Mouse (Mus musculus) limb, embryonic 11.5 days (tissue): ENCODE results near the gene Ndufb10. TPM values are rescaled to one million over a fixed set of nuclear protein-coding genes. Genes with fewer than 3 reads are reported as not detected.
A peak's percentile ranks its signal among the peaks of the same experiment; 100 is the strongest.
"Not testable (repeated sequence)": the region's sequence is repeated elsewhere in the genome, so short reads cannot be mapped to it uniquely, and the experiment has no call there.

Experiments
- ATAC-seq: fragments of 200-750 bp; cut with Nextera tagmentation; 2 replicates; pipeline ENCODE4 v1.8.0; 2017; ENCODE audit warnings: low read depth; ENCODE audit not compliant: insufficient number of reproducible peaks, low FRiP score, low TSS enrichment
- DNase-seq: peaks from one replicate; pipeline ENCODE4 v3.0.0-alpha.2; 2015; ENCODE audit warnings: low spot score
- H3K27ac ChIP-seq: fragments of 300-500 bp; sonication (generic); replicated peaks from 2 replicates; pipeline ENCODE4 v1.5.1; 2014; ENCODE audit warnings: low read depth, mild to moderate bottlenecking, low read length
- H3K27me3 ChIP-seq: fragments of 300-500 bp; sonication (generic); 2 replicates; pipeline ENCODE4 v1.6.1; 2014; ENCODE audit warnings: mild to moderate bottlenecking, low read length, mixed read lengths; ENCODE audit not compliant: control insufficient read depth, insufficient read depth
- H3K36me3 ChIP-seq: fragments of 300-500 bp; sonication (generic); 2 replicates; pipeline ENCODE4 v1.6.1; 2014; ENCODE audit warnings: mild to moderate bottlenecking, low read length, moderate library complexity, mixed read lengths; ENCODE audit not compliant: control insufficient read depth, insufficient read depth
- H3K4me1 ChIP-seq: fragments of 300-500 bp; sonication (generic); 2 replicates; pipeline ENCODE4 v1.6.1; 2014; ENCODE audit warnings: low read length, mixed read lengths; ENCODE audit not compliant: control insufficient read depth, insufficient read depth
- H3K4me2 ChIP-seq: fragments of 300-500 bp; sonication (generic); 2 replicates; pipeline ENCODE4 v1.6.1; 2014; ENCODE audit warnings: low read depth, mild to moderate bottlenecking, moderate library complexity; ENCODE audit not compliant: severe bottlenecking
- H3K4me3 ChIP-seq: fragments of 300-500 bp; sonication (generic); 2 replicates; pipeline ENCODE4 v1.5.1; 2014; ENCODE audit warnings: low read depth, low read length
- H3K9ac ChIP-seq: fragments of 300-500 bp; sonication (generic); 2 replicates; pipeline ENCODE4 v1.6.1; 2014; ENCODE audit warnings: mild to moderate bottlenecking, low read length
- H3K9me3 ChIP-seq: fragments of 300-500 bp; sonication (generic); 2 replicates; pipeline ENCODE4 v1.6.1; 2016; ENCODE audit warnings: low read length; ENCODE audit not compliant: control insufficient read depth
- WGBS: fragments of 180-500 bp; shearing (Covaris S2); extraction: QIAGEN DNeasy Blood & Tissue Kit; methylation state at CpG from one replicate; pipeline ENCODE4 v1.1.7; 2014; 5-methylcytosine and 5-hydroxymethylcytosine counted together
- polyA plus RNA-seq: library from polyadenylated mRNA; unstranded; fragments of >200 nt; fragmentation: Nextera tagmentation; extraction: Ambion mirVana; gene quantifications from 2 replicates; pipeline ENCODE4 v1.2.1, GENCODE M21; 2014

Ndufb10 gene
- polyA plus RNA-seq, 1 experiment from 2014 or later, result 211 TPM

GRCm38 (mm10) chr17:24721383-24721955 is 2.8 kb downstream of the Ndufb10 start:
- not testable (repeated sequence) for ATAC-seq, H3K27me3 ChIP-seq, H3K9me3 ChIP-seq, H3K27ac ChIP-seq, DNase-seq, H3K4me1 ChIP-seq
- 63% methylated on average over 7 of the region's 7 CpGs for WGBS
- Histone ChIP-seq H3K36me3 (peaks cover 14% of the 10 kb centered on the region), H3K4me3 (peak overlapping the region; percentile 81), H3K4me2 (peak overlapping the region; percentile 60), H3K9ac (peak overlapping the region; percentile 43; the same call in 1 of the 2 replicates)

GRCm38 (mm10) chr17:24720616-24721015 is 3.7 kb downstream of the Ndufb10 start:
- DNase-seq, H3K27me3 ChIP-seq, H3K4me1 ChIP-seq, H3K27ac ChIP-seq, H3K9me3 ChIP-seq, ATAC-seq: not testable (repeated sequence)
- peak overlapping the region; percentile 90 for H3K9ac ChIP-seq
- H3K4me2 ChIP-seq, result peak overlapping the region; percentile 60
- WGBS, result under 1% methylated on average over 10 of the region's 11 CpGs
- peaks cover 14% of the 10 kb centered on the region for H3K36me3 ChIP-seq
- H3K4me3 ChIP-seq, result peak overlapping the region; percentile 81

- Histone ChIP-seq H3K27me3 (no peaks in the 10 kb centered on the region), H3K9me3 (no peaks in the 10 kb centered on the region), H3K9ac (peak overlapping the region; percentile 90), H3K4me1 (peaks cover 9% of the 10 kb centered on the region; the same call in 1 of the 2 replicates), H3K4me3 (peak overlapping the region; percentile 81), H3K4me2 (peak overlapping the region; percentile 60), H3K36me3 (peaks cover 14% of the 10 kb centered on the region), H3K27ac (peak overlapping the region; percentile 77)
- ATAC-seq (peak; percentile 96), DNase-seq (peak; percentile 99)
- WGBS, result under 1% methylated on average over 61 of the region's 61 CpGs
Measured at GRCm38 (mm10) chr17:24719494-24720222, 4.6 kb downstream of the Ndufb10 start.

GRCm38 (mm10) chr17:24718938-24719337 is 5.3 kb downstream of the Ndufb10 start:
- H3K4me1 ChIP-seq, H3K27ac ChIP-seq, H3K9me3 ChIP-seq, ATAC-seq, H3K27me3 ChIP-seq, DNase-seq: not testable (repeated sequence)
- 61% methylated on average over 5 of the region's 5 CpGs for WGBS
- peak overlapping the region; percentile 90 for H3K9ac ChIP-seq
- H3K36me3 ChIP-seq, result peaks cover 14% of the 10 kb centered on the region
- peak overlapping the region; percentile 81 for H3K4me3 ChIP-seq
- peak overlapping the region; percentile 53 for H3K4me2 ChIP-seq

GRCm38 (mm10) chr17:24717943-24718342 is 6.3 kb downstream of the Ndufb10 start, which contains the start of the genes Rnf151 and Rps2:
TSS of gene Rnf151 (minus strand) at chr17:24718063.
TSS of gene Rps2 (plus strand) at chr17:24718116.
- peaks cover 14% of the 10 kb centered on the region for H3K36me3 ChIP-seq
- ATAC-seq (no peak), DNase-seq (no peak)
- H3K27me3 ChIP-seq, result no peaks in the 10 kb centered on the region
- no peaks in the 10 kb centered on the region for H3K9me3 ChIP-seq
- no peak within 1 kb of the TSS for H3K27ac ChIP-seq
- peak within 1 kb of the TSS; percentile 81 for H3K4me3 ChIP-seq
- peaks cover 4% of the 10 kb centered on the region; the same call in 1 of the 2 replicates for H3K4me1 ChIP-seq
- WGBS, result 88% methylated on average over 4 of the region's 4 CpGs
- peak within 1 kb of the TSS; percentile 90; the same call in 1 of the 2 replicates for H3K9ac ChIP-seq
- peak within 1 kb of the TSS; percentile 53 for H3K4me2 ChIP-seq

- peaks cover 8% of the 10 kb centered on the region; the same call in 1 of the 2 replicates for H3K36me3 ChIP-seq
- H3K9me3 ChIP-seq, result no peaks in the 10 kb centered on the region
- H3K27ac ChIP-seq, result no peak overlapping the region
- H3K27me3 ChIP-seq, result no peaks in the 10 kb centered on the region
- 97% methylated on average over 15 of the region's 15 CpGs for WGBS
- no peak overlapping the region for H3K9ac ChIP-seq
- ATAC-seq (no peak), DNase-seq (no peak)
- no peak overlapping the region for H3K4me3 ChIP-seq
- peaks cover 1% of the 10 kb centered on the region; the same call in 1 of the 2 replicates for H3K4me1 ChIP-seq
- no peak overlapping the region for H3K4me2 ChIP-seq
Measured at GRCm38 (mm10) chr17:24716166-24716682, 8.1 kb downstream of the Ndufb10 start.

GRCm38 (mm10) chr17:24715556-24715955 is 8.7 kb downstream of the Ndufb10 start:
- H3K9me3 ChIP-seq, result no peaks in the 10 kb centered on the region
- H3K4me2 ChIP-seq, result no peak overlapping the region
- WGBS, result 61% methylated on average over 6 of the region's 6 CpGs
- no peak for ATAC-seq
- H3K4me1 ChIP-seq, result no peaks in the 10 kb centered on the region
- DNase-seq, result no peak
- H3K36me3 ChIP-seq, result peaks cover 8% of the 10 kb centered on the region; the same call in 1 of the 2 replicates
- H3K27me3 ChIP-seq, result no peaks in the 10 kb centered on the region
- no peak overlapping the region for H3K27ac ChIP-seq
- H3K9ac ChIP-seq, result no peak overlapping the region
- no peak overlapping the region for H3K4me3 ChIP-seq

- no peak overlapping the region for H3K27ac ChIP-seq
Measured at GRCm38 (mm10) chr17:24708646-24709045, 15.6 kb downstream of the Ndufb10 start.

More at GRCm38 (mm10) chr17:24708646-24709045, 15.6 kb downstream of the Ndufb10 start:
- Histone ChIP-seq H3K36me3 (peaks cover 15% of the 10 kb centered on the region), H3K4me3 (no peak overlapping the region), H3K9ac (no peak overlapping the region), H3K4me1 (peaks cover 10% of the 10 kb centered on the region), H3K9me3 (no peaks in the 10 kb centered on the region), H3K27me3 (no peaks in the 10 kb centered on the region), H3K4me2 (no peak overlapping the region)
- DNase-seq (no peak), ATAC-seq (no peak)
- 31% methylated on average over 2 of the region's 2 CpGs for WGBS
